Mouse (Mus musculus) layer of hippocampus, adult 9-11 months (tissue): ENCODE data around the gene Agbl5.

Experiments
- DNase-seq: peaks from one replicate; pipeline ENCODE4 v3.0.0; 2022

Gene Agbl5

GRCm38 (mm10) chr5:30889088-30889754, 727 bp downstream of the Agbl5 start:
- no peak for DNase-seq

GRCm38 (mm10) chr5:30890375-30890774, 1.9 kb downstream of the Agbl5 start:
- DNase-seq = no peak

- DNase-seq = no peak
These were observed 13.4 kb downstream of the Agbl5 start for GRCm38 (mm10) chr5:30901860-30902259.

GRCm38 (mm10) chr5:30907413-30908059, 19.0 kb downstream of the Agbl5 start, which contains the start of gene Ost4:
Gene Ost4 (minus strand): TSS chr5:30907788.
- peak; percentile 95 for DNase-seq

GRCm38 (mm10) chr5:30908426-30909299, 20.2 kb downstream of the Agbl5 start:
- DNase-seq = no peak

GRCm38 (mm10) chr5:30909300-30909659, 20.8 kb downstream of the Agbl5 start:
- DNase-seq = no peak

GRCm38 (mm10) chr5:30909863-30910262, 21.4 kb downstream of the Agbl5 start:
- DNase-seq = no peak

- no peak for DNase-seq
These were observed 22.0 kb downstream of the Agbl5 start for GRCm38 (mm10) chr5:30910481-30910880.

- no peak for DNase-seq
These were observed 23.7 kb downstream of the Agbl5 start for GRCm38 (mm10) chr5:30912156-30912555.

GRCm38 (mm10) chr5:30913060-30913841, 24.8 kb downstream of the Agbl5 start, which contains the start of gene Emilin1:
Gene Emilin1 (plus strand): TSS chr5:30913402.
- DNase-seq = no peak

GRCm38 (mm10) chr5:30914101-30914635, 25.7 kb downstream of the Agbl5 start:
- DNase-seq = no peak

- DNase-seq = no peak
These were observed 26.4 kb downstream of the Agbl5 start for GRCm38 (mm10) chr5:30914849-30915248.

GRCm38 (mm10) chr5:30915456-30915855, 27.0 kb downstream of the Agbl5 start:
- DNase-seq = no peak

- DNase-seq = peak; percentile 98
These were observed 27.5 kb downstream of the Agbl5 start for GRCm38 (mm10) chr5:30915974-30916433.

- no peak for DNase-seq
These were observed 28.3 kb downstream of the Agbl5 start for GRCm38 (mm10) chr5:30916841-30917240.

- DNase-seq = no peak
These were observed 28.9 kb downstream of the Agbl5 start for GRCm38 (mm10) chr5:30917348-30917747.

- no peak for DNase-seq
These were observed 29.6 kb downstream of the Agbl5 start for GRCm38 (mm10) chr5:30917891-30918670.

GRCm38 (mm10) chr5:30918691-30919090, 30.2 kb downstream of the Agbl5 start:
- no peak for DNase-seq

- DNase-seq = no peak
These were observed 31.5 kb downstream of the Agbl5 start for GRCm38 (mm10) chr5:30919831-30920614.

GRCm38 (mm10) chr5:30920621-30921020, 32.1 kb downstream of the Agbl5 start:
- no peak for DNase-seq
